Mouse (Mus musculus): Measurements from ENCODE around the gene Nlrp9c. TPM values are rescaled to one million over a fixed set of nuclear protein-coding genes. Genes with fewer than 3 reads are reported as not detected.
"Not testable (repeated sequence)": the region's sequence is repeated elsewhere in the genome, so short reads cannot be mapped to it uniquely, and the experiment has no call there.

Gene Nlrp9c
- not detected for total RNA-seq (2021)

DNA sequence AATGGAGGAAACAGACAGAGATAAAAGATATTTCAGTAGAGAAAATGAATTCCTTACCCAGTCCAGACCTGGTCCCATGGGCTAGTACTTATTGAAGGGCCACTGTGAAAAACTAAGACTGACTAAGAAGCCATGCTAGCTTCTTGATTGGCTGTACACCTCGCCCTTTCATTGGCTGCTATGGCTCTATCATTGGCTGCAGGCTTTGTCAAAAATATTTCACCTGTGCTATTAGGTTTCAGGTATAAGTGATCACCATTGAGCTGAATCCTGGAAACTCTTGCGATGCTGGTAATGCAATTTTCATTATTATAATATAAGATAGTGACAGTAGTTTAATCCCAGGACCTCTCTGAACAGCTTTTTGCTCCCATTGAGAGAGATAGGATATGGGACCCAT, at the start of gene Nlrp9c:
Nlrp9c (minus strand) TSS at position 101 of the 400 bp plus-strand sequence.
- not testable (repeated sequence) for DNase-seq (ENCODE audit: extremely low spot score in 1 of 2, low spot score in 1 of 2)

DNA sequence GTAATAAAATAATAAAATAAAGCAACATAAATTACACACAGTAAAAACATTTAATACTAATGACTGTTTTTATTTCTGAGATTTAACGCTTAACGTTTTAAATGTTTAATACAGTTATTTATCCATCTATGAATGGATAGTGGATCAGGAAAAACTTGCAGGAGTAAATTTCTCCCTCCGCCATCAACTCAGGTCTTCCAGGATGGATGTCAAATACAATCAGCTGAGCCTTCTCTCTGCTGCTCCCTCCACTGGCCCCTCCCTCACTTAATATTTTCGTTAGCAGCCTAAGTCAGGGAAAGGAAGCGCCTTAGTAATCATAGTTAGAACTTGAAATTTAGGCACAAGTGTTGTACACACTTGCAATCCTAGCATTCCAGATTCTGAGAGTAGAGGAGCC, 31.3 kb upstream of the Nlrp9c start, which contains the start of gene Nlrp4a:
Nlrp4a (plus strand) TSS at position 301 of the 400 bp plus-strand sequence.
- DNase-seq (ENCODE audit: extremely low spot score in 1 of 2, low spot score in 1 of 2), result no peak

DNA sequence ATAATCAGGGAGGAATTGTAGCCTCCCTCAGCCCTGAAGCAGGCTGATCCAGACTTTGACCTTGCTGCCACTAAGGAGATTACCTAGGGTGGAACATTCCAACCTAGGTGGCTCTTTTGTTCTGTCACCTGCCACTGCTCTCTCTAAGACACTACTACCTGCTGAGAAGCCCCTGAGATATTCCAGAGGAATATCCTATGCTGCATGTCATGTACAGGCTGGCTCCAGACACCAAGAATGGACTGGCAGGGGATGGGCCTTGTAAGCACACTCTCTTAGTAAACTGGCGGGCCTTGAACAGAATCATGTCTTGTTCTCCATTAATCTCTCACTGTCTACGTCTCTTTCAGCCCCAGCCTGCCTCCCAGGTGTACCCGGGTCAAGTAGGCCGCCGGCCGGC, 11.7 kb downstream of the Nlrp9c start:
- DNase-seq (ENCODE audit: extremely low spot score in 1 of 2, low spot score in 1 of 2), result not testable (repeated sequence)

DNA sequence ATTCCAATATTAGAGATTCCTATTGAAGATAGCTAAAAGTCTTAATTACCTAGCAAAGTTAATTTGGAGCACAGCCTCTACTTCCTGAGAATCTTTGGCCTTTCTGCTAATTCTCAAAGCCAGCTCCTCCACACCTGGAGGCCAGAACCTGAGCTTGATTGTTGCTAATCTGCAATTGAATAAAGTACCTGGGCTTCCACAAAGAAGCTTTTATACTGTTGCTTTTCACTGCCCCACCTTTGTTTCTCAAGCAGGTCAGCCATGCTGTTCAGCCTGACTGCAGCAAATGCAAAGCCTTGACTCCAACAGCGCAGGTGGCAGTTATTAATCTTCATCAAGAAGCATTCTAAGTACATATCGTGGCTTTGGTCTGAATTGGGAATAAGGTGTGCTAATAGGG, 12.4 kb downstream of the Nlrp9c start:
- not testable (repeated sequence) for DNase-seq (ENCODE audit: extremely low spot score in 1 of 2, low spot score in 1 of 2)

DNA sequence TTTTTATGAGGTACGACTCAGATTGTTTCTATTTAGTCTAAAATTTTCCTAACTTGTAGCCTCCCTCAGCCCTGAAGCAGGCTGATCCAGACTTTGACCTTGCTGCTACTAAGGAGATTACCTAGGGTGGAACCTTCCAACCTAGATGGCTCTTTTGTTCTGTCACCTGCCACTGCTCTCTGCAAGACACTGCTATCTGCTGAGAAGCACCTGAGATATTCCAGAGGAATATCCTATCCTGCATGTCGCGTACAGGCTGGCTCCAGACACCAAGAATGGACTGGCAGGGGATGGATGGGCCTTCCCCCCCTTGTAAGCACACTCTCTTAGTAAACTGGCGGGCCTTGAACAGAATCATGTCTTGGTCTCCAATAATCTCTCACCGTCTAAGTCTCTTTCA, 16.8 kb downstream of the Nlrp9c start:
- DNase-seq (ENCODE audit: extremely low spot score in 1 of 2, low spot score in 1 of 2), result not testable (repeated sequence)

DNA sequence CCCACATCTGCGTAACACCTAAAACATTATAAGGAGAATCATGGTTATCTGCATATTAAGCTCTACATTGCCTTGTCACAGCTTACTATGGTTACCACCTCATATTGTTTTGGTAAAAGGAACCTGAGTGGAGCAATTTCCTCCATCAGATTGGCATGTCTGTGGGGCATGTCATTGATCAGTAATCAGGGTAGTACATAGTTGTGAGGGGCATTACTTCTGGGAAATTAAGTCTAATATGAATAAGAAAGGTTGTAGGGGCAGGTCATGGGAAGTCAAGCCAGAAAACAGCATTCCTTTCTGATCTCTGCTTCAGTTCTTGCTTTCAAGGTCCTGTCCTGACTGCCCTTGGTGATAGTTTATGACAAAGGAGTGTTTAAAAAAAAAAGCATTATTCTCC, 22.7 kb downstream of the Nlrp9c start:
- no peak for DNase-seq (ENCODE audit: extremely low spot score in 1 of 2, low spot score in 1 of 2)

DNA sequence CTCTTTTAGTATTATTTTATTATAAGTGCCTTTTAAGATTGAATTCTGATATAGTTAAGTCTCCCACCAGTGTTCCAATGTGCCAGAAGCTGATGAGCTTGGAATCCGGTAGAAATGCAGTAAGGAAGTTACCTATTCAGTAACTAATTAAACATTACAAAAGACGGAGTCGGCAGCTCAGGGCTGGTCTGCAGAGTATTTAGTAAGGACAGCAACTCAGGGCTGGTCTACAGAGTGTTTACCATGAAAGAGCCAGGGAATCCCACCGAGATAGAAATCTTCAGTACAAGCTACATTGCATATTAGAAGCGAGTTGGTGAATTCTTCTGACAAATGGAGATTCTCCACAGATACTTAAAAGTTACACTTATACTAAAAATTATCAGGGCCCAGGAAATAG, 30.3 kb downstream of the Nlrp9c start:
- not testable (repeated sequence) for DNase-seq (ENCODE audit: extremely low spot score in 1 of 2, low spot score in 1 of 2)

DNA sequence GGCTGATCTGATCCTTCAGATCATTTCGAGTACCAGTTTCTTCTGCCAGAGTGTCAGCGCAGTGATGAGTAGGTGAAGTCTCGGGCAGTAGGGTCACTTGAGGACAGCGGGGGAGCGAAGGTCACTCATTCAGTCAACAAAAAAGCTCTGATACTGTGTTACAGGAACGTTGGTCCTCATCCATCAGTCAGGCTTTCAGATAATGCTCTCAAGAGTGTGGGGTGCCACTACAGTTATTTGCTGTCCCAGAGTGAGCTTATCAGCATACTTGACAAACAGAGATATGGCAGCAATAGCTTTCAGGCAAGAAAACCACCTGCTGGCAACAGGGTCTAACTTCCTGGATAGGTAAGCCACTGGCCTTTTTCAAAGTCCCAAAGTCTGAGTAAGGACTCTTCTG, 46.8 kb downstream of the Nlrp9c start:
- not testable (repeated sequence) for DNase-seq (ENCODE audit: extremely low spot score in 1 of 2, low spot score in 1 of 2)

DNA sequence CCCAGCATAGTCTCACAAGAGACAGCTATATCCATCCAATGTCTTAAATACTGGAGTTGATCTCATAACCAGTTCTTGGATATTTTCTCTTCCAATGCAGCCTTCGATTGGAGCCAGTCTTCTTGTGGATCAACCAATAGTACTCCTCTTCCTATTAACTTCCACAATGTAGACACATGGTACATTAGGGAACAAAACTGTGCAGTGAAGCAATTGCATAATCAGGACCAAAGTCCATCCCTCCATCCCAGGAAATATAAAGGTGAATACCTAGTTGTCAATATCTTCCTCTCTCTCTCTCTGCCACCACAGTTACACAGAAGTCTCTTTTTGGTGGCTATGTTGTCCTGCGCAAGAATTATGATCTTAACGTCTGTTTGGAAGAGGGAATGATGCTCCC, 51.2 kb downstream of the Nlrp9c start:
- DNase-seq (ENCODE audit: extremely low spot score in 1 of 2, low spot score in 1 of 2), result not testable (repeated sequence)

DNA sequence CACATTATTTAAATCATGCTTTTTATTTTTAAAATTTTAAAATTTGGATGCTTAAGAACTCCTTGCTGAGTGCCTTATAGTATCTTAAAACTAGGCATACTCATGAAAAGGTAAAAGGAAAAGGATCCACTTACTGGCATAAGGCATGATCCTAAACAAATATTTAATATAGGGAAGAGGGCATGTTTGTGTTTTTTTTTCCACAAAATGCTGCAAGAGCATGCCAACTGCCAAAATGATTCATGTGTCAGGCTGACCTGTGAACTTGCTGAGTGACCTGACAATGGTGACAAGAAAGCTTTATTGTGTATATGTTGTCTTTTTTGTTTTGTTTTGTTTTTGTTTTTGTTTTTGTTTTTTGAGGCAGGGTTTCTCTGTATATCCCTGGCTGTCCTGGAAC, 53.3 kb downstream of the Nlrp9c start:
- not testable (repeated sequence) for DNase-seq (ENCODE audit: extremely low spot score in 1 of 2, low spot score in 1 of 2)

DNA sequence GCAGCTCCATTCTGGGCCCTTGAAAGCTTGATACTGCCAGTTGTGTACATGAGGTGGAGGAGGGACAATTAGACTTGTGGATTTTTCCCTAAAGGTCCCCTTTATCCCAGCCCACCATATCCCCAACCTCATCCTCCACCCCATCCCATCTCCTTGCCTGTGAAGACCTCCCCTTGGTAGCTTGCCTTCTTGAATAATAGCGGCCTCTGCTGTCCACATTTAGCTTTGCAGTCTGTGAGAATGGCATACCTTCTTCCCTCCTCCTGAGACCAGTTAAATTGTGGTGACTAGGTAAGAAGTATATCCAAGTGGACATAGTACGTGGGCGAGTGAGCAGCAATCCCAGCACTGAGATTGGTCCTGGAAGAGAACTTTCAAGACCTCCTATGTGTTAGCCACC, 83.1 kb downstream of the Nlrp9c start:
- DNase-seq (ENCODE audit: extremely low spot score in 1 of 2, low spot score in 1 of 2), result not testable (repeated sequence)

DNA sequence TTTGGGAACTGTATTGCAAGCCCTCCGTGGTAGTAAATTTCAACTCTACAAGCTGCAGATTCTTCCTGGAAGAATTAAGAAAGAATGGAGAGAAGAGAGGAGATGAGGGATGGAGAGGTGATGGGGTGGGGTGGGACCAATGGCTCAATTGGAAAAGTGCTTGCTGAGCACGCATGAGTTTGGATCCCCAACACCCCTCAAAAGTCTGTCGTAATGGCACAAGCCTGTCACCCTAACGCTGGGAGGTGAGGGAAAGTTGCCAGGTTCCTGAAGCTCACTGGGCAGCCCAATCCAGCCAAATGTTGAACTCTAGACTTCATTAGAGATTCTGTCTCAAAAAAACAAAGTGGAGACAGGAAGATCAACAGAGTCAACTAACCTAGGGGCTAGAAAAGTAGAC, 87.7 kb downstream of the Nlrp9c start:
- not testable (repeated sequence) for DNase-seq (ENCODE audit: extremely low spot score in 1 of 2, low spot score in 1 of 2)

DNA sequence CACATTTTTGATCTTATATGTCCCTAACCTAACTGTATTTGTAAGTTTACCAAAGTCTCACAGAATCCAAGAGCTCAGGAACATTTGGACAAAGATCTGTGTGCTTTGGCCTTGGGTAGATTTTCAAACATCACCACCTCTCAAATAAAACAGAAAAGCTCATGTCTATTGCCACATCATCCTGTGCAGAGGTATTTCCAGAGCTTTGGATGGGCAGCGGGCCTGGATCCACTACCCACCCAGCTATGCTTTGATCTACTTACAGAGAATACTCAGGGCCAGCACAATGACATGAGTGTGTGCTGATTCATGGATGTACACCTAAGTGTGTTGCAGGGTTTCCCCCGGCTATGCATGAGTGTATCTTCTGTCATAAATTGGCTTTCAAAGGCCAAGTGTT, 88.3 kb downstream of the Nlrp9c start:
- DNase-seq (ENCODE audit: extremely low spot score in 1 of 2, low spot score in 1 of 2), result not testable (repeated sequence)

DNA sequence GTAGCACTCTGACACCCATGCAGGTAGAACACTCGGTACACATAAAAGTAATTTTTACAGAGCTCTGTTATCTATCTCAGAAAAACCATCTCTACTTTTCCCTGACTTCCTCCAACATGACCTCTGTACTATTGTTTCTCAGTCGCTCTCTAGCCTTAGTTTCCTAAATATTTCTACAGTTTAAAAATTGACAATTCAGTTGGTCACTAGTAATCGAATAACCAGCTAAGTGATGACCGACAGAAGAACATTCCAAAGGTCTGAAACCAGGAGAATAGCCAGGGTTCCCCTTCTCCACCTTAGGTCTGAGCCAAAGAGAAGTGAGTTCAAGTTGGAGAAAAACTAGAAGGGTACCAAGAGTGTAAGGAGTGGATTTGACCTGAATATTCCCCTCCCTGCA, 91.7 kb downstream of the Nlrp9c start:
- not testable (repeated sequence) for DNase-seq (ENCODE audit: extremely low spot score in 1 of 2, low spot score in 1 of 2)

DNA sequence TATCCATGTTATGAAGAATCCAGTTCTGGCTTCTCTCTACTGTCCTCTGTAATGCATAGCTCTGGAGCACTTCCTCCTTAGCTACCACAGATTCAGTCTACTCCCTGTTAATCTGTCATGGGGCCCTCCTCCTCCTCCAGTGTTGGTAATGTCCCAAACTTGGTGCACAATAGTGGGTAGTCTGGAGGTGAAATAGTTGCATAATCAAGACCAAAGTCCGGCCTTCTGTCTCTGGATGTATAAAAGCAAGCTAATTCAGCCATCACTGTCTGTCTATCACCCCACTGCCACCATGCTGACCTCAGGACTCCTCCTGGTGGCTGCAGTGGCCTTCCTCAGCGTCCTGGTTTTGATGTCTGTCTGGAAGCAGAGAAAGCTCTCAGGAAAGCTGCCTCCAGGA, 96.6 kb downstream of the Nlrp9c start, which contains the start of gene Cyp2a4:
Cyp2a4 (plus strand) TSS at position 244 of the 400 bp plus-strand sequence.
- DNase-seq (ENCODE audit: extremely low spot score in 1 of 2, low spot score in 1 of 2), result not testable (repeated sequence)

DNA sequence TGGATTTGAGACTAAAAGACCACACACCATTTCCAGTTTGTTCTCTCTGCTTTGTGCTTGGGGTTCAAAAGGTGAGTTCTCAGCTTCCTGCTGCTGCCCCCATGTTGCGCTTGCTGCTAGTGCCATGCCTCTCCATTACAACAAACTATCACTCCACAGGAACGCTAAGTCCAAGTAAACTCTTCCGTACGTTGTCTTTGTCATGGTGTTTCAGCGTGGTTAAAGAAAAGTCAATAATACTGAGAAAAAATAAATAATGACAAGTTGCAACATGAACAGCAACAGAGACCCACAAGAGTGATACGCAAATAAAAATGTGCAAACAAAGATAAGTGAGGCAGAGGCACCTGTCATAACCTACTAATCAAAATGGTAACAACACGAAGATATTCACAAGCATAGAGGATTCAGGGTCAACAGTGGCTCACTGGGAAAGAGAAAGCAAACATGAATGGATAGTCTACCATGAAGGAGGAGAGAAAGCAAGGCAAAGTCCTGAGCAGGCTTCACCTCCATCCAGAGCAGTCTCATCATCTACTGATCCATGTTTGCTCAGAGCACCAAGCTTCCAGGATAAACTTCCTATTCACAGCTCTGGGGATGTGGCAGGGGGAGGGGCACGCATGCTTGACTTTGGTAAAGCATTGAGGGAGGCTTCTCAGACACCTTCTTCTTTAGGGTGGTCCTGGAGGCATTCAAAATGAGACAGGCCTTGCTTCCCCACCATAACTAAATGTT, 99.9 kb downstream of the Nlrp9c start:
- DNase-seq (ENCODE audit: extremely low spot score in 1 of 2, low spot score in 1 of 2), result not testable (repeated sequence)

Other genes starting within 250 kb of the Nlrp9c start
- gene Cyp2b9, start 230.3 kb downstream of the Nlrp9c start, total RNA-seq (2021), result not detected
- gene Vmn1r184, start 143.4 kb downstream of the Nlrp9c start, total RNA-seq (2021), result not detected
- gene Cyp2a4, start 96.5 kb downstream of the Nlrp9c start, total RNA-seq (2021), result not detected
- not detected for gene Nlrp4a, start 31.4 kb upstream of the Nlrp9c start, total RNA-seq (2021)
- gene Nlrp9a, start 131.3 kb upstream of the Nlrp9c start, total RNA-seq (2021), result not detected
- not detected for gene Vmn1r185, start 214.8 kb upstream of the Nlrp9c start, total RNA-seq (2021)

Measured in layer of hippocampus, postnatal 25 days (tissue).